Mouse (Mus musculus) liver, embryonic 14.5 days (tissue): ENCODE measurements at regions not wholly inside any gene's neighbourhood (a gene's known extent, or its start where the extent isn't known, plus 50 kb on each side); places are given as distances from the start of the nearest gene placed in this dataset.

Experiments
- CTCF ChIP-seq: IDR thresholded peaks from 2 replicates; pipeline ENCODE4 v1.5.1; 2016; ENCODE audit warnings: antibody characterized with exemption, low read depth, control low read depth
- EP300 ChIP-seq: IDR thresholded peaks from 2 replicates; pipeline ENCODE4 v1.6.1; 2016; ENCODE audit warnings: antibody characterized with exemption, low read depth

- TF ChIP-seq CTCF, result no peak
- TF ChIP-seq EP300, result no peak
These were observed 316.4 kb downstream of the Rnd3 start for GRCm38 (mm10) chr2:50832471-50832870.
